Mouse (Mus musculus) heart, adult 2 months (tissue): ENCODE results near the gene Cad. TPM values are rescaled to one million over a fixed set of nuclear protein-coding genes. Genes with fewer than 3 reads are reported as not detected.
A peak's percentile ranks its signal among the peaks of the same experiment; 100 is the strongest.
"Not testable (repeated sequence)": the region's sequence is repeated elsewhere in the genome, so short reads cannot be mapped to it uniquely, and the experiment has no call there.

Source experiments
- DNase-seq, 2 experiments: peaks; one replicate each; pipeline ENCODE4 v3.0.0; 2021
- H3K27ac ChIP-seq: fragments of 200-600 bp; 2 replicates; pipeline ENCODE4 v1.8.1; 2022
- H3K27me3 ChIP-seq: fragments of 200-500 bp; 2 replicates; pipeline ENCODE4 v1.6.1; 2012; ENCODE audit warnings: mild to moderate bottlenecking, low read length, inconsistent platforms, mixed read lengths; ENCODE audit not compliant: control insufficient read depth, insufficient read depth
- H3K36me3 ChIP-seq: fragments of 200-500 bp; 2 replicates; pipeline ENCODE4 v1.6.1; 2012; ENCODE audit warnings: low read length, inconsistent platforms; ENCODE audit not compliant: control insufficient read depth, insufficient read depth
- H3K4me1 ChIP-seq: fragments of 200-500 bp; 2 replicates; pipeline ENCODE4 v1.6.1; 2011; ENCODE audit warnings: low read length; ENCODE audit not compliant: control insufficient read depth, insufficient read depth
- H3K4me3 ChIP-seq: fragments of 200-600 bp; 2 replicates; pipeline ENCODE4 v1.8.1; 2022
- H3K79me2 ChIP-seq: fragments of 200-500 bp; replicated peaks from 2 replicates; pipeline ENCODE4 v1.6.1; 2012; ENCODE audit warnings: mild to moderate bottlenecking, inconsistent platforms, low read length, moderate library complexity, mixed read lengths; ENCODE audit not compliant: control insufficient read depth, insufficient read depth
- H3K9ac ChIP-seq: fragments of 200-500 bp; 2 replicates; pipeline ENCODE4 v1.6.1; 2012; ENCODE audit warnings: low read depth, mild to moderate bottlenecking, control low read depth, inconsistent platforms, low read length, mixed read lengths
- CTCF ChIP-seq: fragments of 200-600 bp; IDR thresholded peaks from 2 replicates; pipeline ENCODE4 v1.8.1; 2022; ENCODE audit warnings: antibody characterized with exemption, mild to moderate bottlenecking, moderate library complexity
- EP300 ChIP-seq: fragments of 200-500 bp; IDR thresholded peaks from 2 replicates; pipeline ENCODE4 v1.6.1; 2011; ENCODE audit warnings: low read depth, low read length, control low read depth; ENCODE audit not compliant: insufficient read depth
- POLR2A ChIP-seq: fragments of 200-500 bp; IDR thresholded peaks from 2 replicates; pipeline ENCODE4 v1.6.1; 2011; ENCODE audit warnings: mild to moderate bottlenecking, low read depth, low read length, control low read depth; ENCODE audit not compliant: insufficient read depth
- WGBS: fragments of 180-500 bp; shearing (Covaris S2); methylation state at CpG from one replicate; pipeline ENCODE4 v1.1.7; 2018; 5-methylcytosine and 5-hydroxymethylcytosine counted together
- intact Hi-C: fragments of 180-260 bp; cut with DNase I; formaldehyde crosslinking; loops from one replicate; pipeline ENCODE4 v1.15.1; 2025
- long read RNA-seq: library from polyadenylated mRNA; stranded (forward); transcript quantifications from one replicate; pipeline ENCODE4 v2.0.0, GENCODE M21; 2021
- polyA plus RNA-seq: library from polyadenylated mRNA; depleted of rRNA; stranded (reverse); fragments of >200 nt; gene quantifications from 2 replicates; pipeline ENCODE4 v1.2.3, GENCODE M21; 2012; rRNA removed
- total RNA-seq, 2 experiments: library from RNA; stranded (reverse); gene quantifications; 2 replicates each; pipeline ENCODE4 v1.2.3; 2021

Gene Cad
- total RNA-seq = 10 to 100 TPM; 11.0 to 14.0 TPM
- 18.5 TPM in 2 replicates for polyA plus RNA-seq
- long read RNA-seq, full-length matches to known transcripts = 1 of 14 reads
- long read RNA-seq, partial matches to known transcripts = 10 of 14 reads
- long read RNA-seq, other reads (novel, unspliced or antisense) = 3 of 14 reads

GRCm38 (mm10) chr5:31054261-31055215 lies at the start of gene Cad:
TSS of gene Cad (plus strand) at chr5:31054780.
- Histone ChIP-seq H3K27ac (peak within 1 kb of the TSS; percentile 38), H3K9ac (peak within 1 kb of the TSS; percentile 59), H3K79me2 (no peaks in the 10 kb centered on the region), H3K27me3 (no peaks in the 10 kb centered on the region), H3K4me1 (peaks cover 5% of the 10 kb centered on the region), H3K36me3 (no peaks in the 10 kb centered on the region), H3K4me3 (peak within 1 kb of the TSS; percentile 70)
- intact Hi-C loops = loop anchor here (5.0 to 10.0 kb wide), 3 partner anchors 53 to 240 kb away; partner anchors contain the start of genes Dnajc5g, Fndc4, Gckr and Gm29609
- 2% methylated on average over 64 of the region's 64 CpGs for WGBS
- TF ChIP-seq EP300 = no peak
- peak; percentile 42 for TF ChIP-seq CTCF
- TF ChIP-seq POLR2A = peak; percentile 70
- DNase-seq = peak; percentile 96 to 98

GRCm38 (mm10) chr5:31012737-31013136 lies 41.8 kb upstream of the Cad start:
- no peaks in the 10 kb centered on the region for H3K4me1 ChIP-seq
- no peaks in the 10 kb centered on the region for H3K79me2 ChIP-seq
- H3K4me3 ChIP-seq = no peak overlapping the region
- no peaks in the 10 kb centered on the region for H3K36me3 ChIP-seq
- intact Hi-C loops = no loop called here
- no peak for DNase-seq
- no peak overlapping the region for H3K27ac ChIP-seq
- H3K27me3 ChIP-seq = no peaks in the 10 kb centered on the region
- H3K9ac ChIP-seq = no peak overlapping the region
- TF ChIP-seq POLR2A = no peak
- TF ChIP-seq CTCF = no peak
- no peak for TF ChIP-seq EP300
- 67% methylated on average over 3 of the region's 3 CpGs for WGBS

GRCm38 (mm10) chr5:31015913-31016312 lies 38.7 kb upstream of the Cad start:
- DNase-seq = no peak
- WGBS = 16% methylated on average over 2 of the region's 2 CpGs

GRCm38 (mm10) chr5:31021790-31022189 lies 32.8 kb upstream of the Cad start:
- H3K27ac ChIP-seq, DNase-seq, H3K36me3 ChIP-seq, intact Hi-C loops, H3K4me3 ChIP-seq, H3K9ac ChIP-seq, H3K27me3 ChIP-seq, H3K79me2 ChIP-seq, H3K4me1 ChIP-seq: not testable (repeated sequence)
- 84% methylated on average over 5 of the region's 5 CpGs for WGBS

More at GRCm38 (mm10) chr5:31015913-31016312, 38.7 kb upstream of the Cad start:
- Histone ChIP-seq H3K36me3 (no peaks in the 10 kb centered on the region), H3K79me2 (no peaks in the 10 kb centered on the region), H3K4me1 (no peaks in the 10 kb centered on the region), H3K4me3 (no peak overlapping the region), H3K9ac (no peak overlapping the region), H3K27me3 (no peaks in the 10 kb centered on the region), H3K27ac (no peak overlapping the region)
- TF ChIP-seq EP300 = no peak
- no peak for TF ChIP-seq CTCF
- TF ChIP-seq POLR2A = no peak
- intact Hi-C loops = no loop called here

- TF ChIP-seq EP300 (no peak), POLR2A (no peak), CTCF (no peak)
- no peak for DNase-seq
- WGBS = 78% methylated on average over 1 of the region's 1 CpGs
Measured at GRCm38 (mm10) chr5:31022690-31023089, 31.9 kb upstream of the Cad start.

GRCm38 (mm10) chr5:31023254-31023653 lies 31.3 kb upstream of the Cad start:
- intact Hi-C loops = no loop called here
- Histone ChIP-seq H3K9ac (no peak overlapping the region), H3K79me2 (no peaks in the 10 kb centered on the region), H3K27ac (no peak overlapping the region), H3K4me1 (no peaks in the 10 kb centered on the region; the same call in 1 of the 2 replicates), H3K4me3 (no peak overlapping the region), H3K27me3 (no peaks in the 10 kb centered on the region), H3K36me3 (no peaks in the 10 kb centered on the region)
- no peak for DNase-seq
- TF ChIP-seq POLR2A (no peak), EP300 (no peak), CTCF (no peak)
- 34% methylated on average over 4 of the region's 4 CpGs for WGBS

More at GRCm38 (mm10) chr5:31022690-31023089, 31.9 kb upstream of the Cad start:
- Histone ChIP-seq H3K36me3 (no peaks in the 10 kb centered on the region), H3K9ac (no peak overlapping the region), H3K27me3 (no peaks in the 10 kb centered on the region), H3K79me2 (no peaks in the 10 kb centered on the region), H3K27ac (no peak overlapping the region), H3K4me3 (no peak overlapping the region), H3K4me1 (no peaks in the 10 kb centered on the region; the same call in 1 of the 2 replicates)
- intact Hi-C loops = no loop called here
